Mouse (Mus musculus) cerebellum, adult 2 months (tissue): ENCODE data around the gene Dnlz.
"Not testable (repeated sequence)": the region's sequence is repeated elsewhere in the genome, so short reads cannot be mapped to it uniquely, and the experiment has no call there.

Experiments used
- CTCF ChIP-seq: fragments of 200-500 bp; IDR thresholded peaks from 2 replicates; pipeline ENCODE4 v1.5.1; 2011; ENCODE audit warnings: low read depth, mild to moderate bottlenecking, control low read depth, low read length, moderate library complexity, borderline replicate concordance; ENCODE audit not compliant: insufficient read depth
- POLR2A ChIP-seq: fragments of 200-500 bp; IDR thresholded peaks from 2 replicates; pipeline ENCODE4 v1.6.1; 2011; ENCODE audit warnings: low read length, control low read depth, borderline replicate concordance; ENCODE audit not compliant: insufficient read depth

- TF ChIP-seq POLR2A, CTCF: not testable (repeated sequence)
These were observed 29.0 kb upstream of the Dnlz start for GRCm38 (mm10) chr2:26380871-26381270.
